Mouse (Mus musculus) limb, embryonic 14.5 days (tissue): Measurements from ENCODE around the gene Adgrg7. TPM values are rescaled to one million over a fixed set of nuclear protein-coding genes. Genes with fewer than 3 reads are reported as not detected.

Experiments
- ATAC-seq: fragments of 200-750 bp; cut with Nextera tagmentation; 2 replicates; pipeline ENCODE4 v1.8.0; 2017; ENCODE audit warnings: low read depth, moderate number of reproducible peaks, moderate TSS enrichment; ENCODE audit not compliant: low FRiP score
- DNase-seq: peaks from one replicate; pipeline ENCODE4 v3.0.0-alpha.2; 2015; ENCODE audit warnings: low spot score
- H3K27ac ChIP-seq: fragments of 300-500 bp; sonication (generic); replicated peaks from 2 replicates; pipeline ENCODE4 v1.5.1; 2014; ENCODE audit warnings: low read depth, mild to moderate bottlenecking, low read length, moderate library complexity, mixed read lengths
- H3K27me3 ChIP-seq: fragments of 300-500 bp; sonication (generic); 2 replicates; pipeline ENCODE4 v1.6.1; 2014; ENCODE audit warnings: low read length, mixed read lengths; ENCODE audit not compliant: control insufficient read depth, insufficient read depth
- H3K36me3 ChIP-seq: fragments of 300-500 bp; sonication (generic); 2 replicates; pipeline ENCODE4 v1.6.1; 2014; ENCODE audit warnings: mild to moderate bottlenecking, low read length, moderate library complexity, mixed read lengths; ENCODE audit not compliant: control insufficient read depth, insufficient read depth
- H3K4me1 ChIP-seq: fragments of 300-500 bp; sonication (generic); 2 replicates; pipeline ENCODE4 v1.6.1; 2014; ENCODE audit warnings: antibody characterized with exemption, low read length, mixed read lengths; ENCODE audit not compliant: control insufficient read depth, insufficient read depth
- H3K4me2 ChIP-seq: fragments of 300-500 bp; sonication (generic); replicated peaks from 2 replicates; pipeline ENCODE4 v1.6.1; 2014; ENCODE audit warnings: low read depth, mild to moderate bottlenecking, low read length, moderate library complexity; ENCODE audit not compliant: severe bottlenecking
- H3K4me3 ChIP-seq: fragments of 300-500 bp; sonication (generic); replicated peaks from 2 replicates; pipeline ENCODE4 v1.5.1; 2014; ENCODE audit warnings: low read length
- H3K9ac ChIP-seq: fragments of 300-500 bp; sonication (generic); 2 replicates; pipeline ENCODE4 v1.6.1; 2014; ENCODE audit warnings: mild to moderate bottlenecking, low read depth, low read length, moderate library complexity; ENCODE audit not compliant: severe bottlenecking
- H3K9me3 ChIP-seq: fragments of 300-500 bp; sonication (generic); 2 replicates; pipeline ENCODE4 v1.6.1; 2016; ENCODE audit warnings: low read length; ENCODE audit not compliant: control insufficient read depth
- POLR2A ChIP-seq: fragments of 200-500 bp; IDR thresholded peaks from 2 replicates; pipeline ENCODE4 v1.8.0; 2012; ENCODE audit warnings: inconsistent platforms, mild to moderate bottlenecking, moderate library complexity, borderline replicate concordance; ENCODE audit not compliant: insufficient read depth, insufficient read length; ENCODE audit errors: extremely low read depth
- WGBS: fragments of 180-500 bp; shearing (Covaris S2); extraction: QIAGEN DNeasy Blood & Tissue Kit; methylation state at CpG from one replicate; pipeline ENCODE4 v1.1.7; 2014; 5-methylcytosine and 5-hydroxymethylcytosine counted together
- polyA plus RNA-seq, 2 experiments: library from polyadenylated mRNA; depleted of rRNA in 1 of 2; stranded (reverse) in 1 of 2; unstranded in 1 of 2; fragments of >200 nt; fragmentation: Nextera tagmentation in 1 of 2; extraction: Ambion mirVana in 1 of 2; gene quantifications; 2 replicates each; pipeline versions ENCODE4 v1.2.1 to v1.2.3; 2012 to 2014

Adgrg7 gene
- polyA plus RNA-seq (2012; rRNA removed): 0.03 and 0.09 TPM in 2 replicates
- polyA plus RNA-seq (2014; fragmentation: Nextera tagmentation; extraction: Ambion mirVana): not detected in 2 replicates

DNA sequence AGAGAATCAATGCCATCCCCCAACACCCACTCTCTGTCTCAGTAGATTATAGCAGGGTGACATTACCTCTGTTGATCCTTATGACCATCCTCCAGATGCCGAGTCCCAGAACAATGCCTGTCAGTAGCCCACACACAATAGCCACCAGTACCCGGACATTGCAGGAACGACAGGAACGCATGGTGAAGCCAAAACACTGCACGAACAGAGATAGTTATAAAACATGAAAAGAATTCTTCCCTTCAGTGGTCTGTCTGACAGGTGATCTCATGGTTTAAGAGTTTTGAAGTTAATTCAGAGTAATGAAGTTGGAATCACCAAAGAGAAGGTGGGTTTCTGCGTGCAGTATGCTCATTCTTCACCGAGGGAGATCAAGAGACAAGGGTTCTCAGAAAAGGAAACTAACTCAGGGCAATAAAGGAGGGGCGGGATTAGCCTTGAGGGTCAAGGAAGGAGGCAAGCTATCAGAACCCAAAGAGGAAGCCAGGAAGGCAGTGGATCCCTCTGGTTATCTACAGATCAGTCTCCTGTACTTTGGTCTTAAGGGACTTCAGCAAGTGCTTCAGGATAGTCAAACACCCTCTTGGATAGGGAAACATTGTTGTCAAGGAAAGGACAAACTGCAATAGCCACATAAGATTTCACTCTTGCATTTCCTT lies at the start of gene Adgrg7:
TSS of gene Adgrg7 (minus strand) at position 375 of the 659 bp plus-strand sequence.
- no peak for TF ChIP-seq POLR2A
- H3K9ac ChIP-seq: no peak within 1 kb of the TSS
- WGBS: 72% methylated on average over 8 of the region's 8 CpGs

DNA sequence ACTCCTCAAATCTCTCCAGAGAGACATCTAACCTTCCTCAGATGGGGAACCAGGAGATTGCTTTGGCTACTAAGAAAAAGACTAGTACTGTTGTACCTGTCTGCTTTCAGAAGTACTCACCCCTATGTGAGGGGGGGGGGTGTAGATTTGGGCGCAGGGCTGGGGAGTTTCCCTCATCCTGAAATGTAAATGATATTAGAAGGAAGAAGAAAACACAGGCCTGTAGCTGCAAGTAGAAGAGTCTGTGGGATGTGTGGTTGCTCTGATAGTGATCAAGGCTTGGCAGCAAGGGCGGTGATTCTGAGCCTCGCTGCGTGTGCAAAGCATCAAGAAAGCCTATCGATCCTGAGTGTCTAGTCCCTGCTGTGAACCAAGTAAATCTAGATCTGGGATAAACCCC lies 47.3 kb upstream of the Adgrg7 start:
- WGBS: 85% methylated on average over 5 of the region's 5 CpGs
- Histone ChIP-seq H3K9ac (no peak overlapping the region), H3K27me3 (no peaks in the 10 kb centered on the region), H3K27ac (no peak overlapping the region), H3K4me2 (no peak overlapping the region), H3K4me3 (no peak overlapping the region), H3K36me3 (no peaks in the 10 kb centered on the region), H3K9me3 (no peaks in the 10 kb centered on the region), H3K4me1 (no peaks in the 10 kb centered on the region)
- no peak for DNase-seq
- no peak for ATAC-seq
- no peak for TF ChIP-seq POLR2A

More for the DNA sequence above, at the start of gene Adgrg7:
- Histone ChIP-seq H3K9me3 (no peaks in the 10 kb centered on the region), H3K27ac (no peak within 1 kb of the TSS), H3K36me3 (no peaks in the 10 kb centered on the region), H3K4me1 (no peaks in the 10 kb centered on the region), H3K27me3 (no peaks in the 10 kb centered on the region), H3K4me2 (no peak within 1 kb of the TSS), H3K4me3 (no peak within 1 kb of the TSS)
- ATAC-seq (no peak), DNase-seq (no peak)

DNA sequence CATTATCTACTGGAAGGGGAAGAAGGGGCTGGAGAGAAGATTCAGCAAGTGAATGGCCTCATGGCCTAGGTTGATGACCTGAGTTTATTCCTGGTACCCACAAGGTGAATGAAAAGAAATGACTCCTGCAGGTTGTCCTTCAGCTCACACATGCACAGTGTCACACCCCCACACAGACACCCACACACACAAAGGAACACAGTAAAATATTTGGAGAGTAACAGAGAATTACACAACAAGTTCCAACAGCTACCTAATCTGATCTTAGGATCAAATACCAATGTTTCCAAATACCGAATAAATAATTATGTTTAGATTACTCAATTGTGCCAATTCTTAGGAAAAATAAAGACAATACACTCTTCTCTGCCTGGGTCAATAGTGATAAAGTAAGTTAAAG lies 37.7 kb upstream of the Adgrg7 start:
- 88% methylated on average over 1 of the region's 1 CpGs for WGBS
- H3K4me1 ChIP-seq: no peaks in the 10 kb centered on the region
- no peaks in the 10 kb centered on the region for H3K27me3 ChIP-seq
- H3K4me2 ChIP-seq: no peak overlapping the region
- H3K36me3 ChIP-seq: no peaks in the 10 kb centered on the region
- no peaks in the 10 kb centered on the region for H3K9me3 ChIP-seq
- H3K9ac ChIP-seq: no peak overlapping the region
- H3K4me3 ChIP-seq: no peak overlapping the region
- no peak overlapping the region for H3K27ac ChIP-seq
- ATAC-seq (no peak), DNase-seq (no peak)
- no peak for TF ChIP-seq POLR2A

DNA sequence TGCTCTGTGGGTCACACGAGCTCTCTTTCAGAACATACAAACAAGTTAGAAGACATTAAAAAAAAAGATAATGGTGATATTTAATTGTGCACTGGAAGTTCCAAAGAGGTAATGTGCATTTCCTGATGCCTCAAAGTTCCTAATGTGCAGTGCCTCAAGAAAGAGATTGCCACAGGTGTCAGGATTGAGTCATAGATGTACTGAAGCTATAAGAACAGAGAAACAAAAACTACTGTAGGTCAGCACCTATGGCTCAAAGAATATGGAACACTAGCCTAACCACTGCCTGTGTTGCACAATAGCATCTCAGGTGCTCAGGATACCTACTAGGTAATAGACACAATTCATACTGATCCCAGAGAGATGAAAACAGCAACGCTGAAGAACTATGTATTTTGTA lies 36.3 kb upstream of the Adgrg7 start:
- H3K4me1 ChIP-seq: no peaks in the 10 kb centered on the region
- no peaks in the 10 kb centered on the region for H3K27me3 ChIP-seq
- no peak for DNase-seq
- H3K4me2 ChIP-seq: no peak overlapping the region
- no peak overlapping the region for H3K27ac ChIP-seq
- no peak overlapping the region for H3K4me3 ChIP-seq
- 92% methylated on average over 2 of the region's 2 CpGs for WGBS
- ATAC-seq: no peak
- TF ChIP-seq POLR2A: no peak
- no peaks in the 10 kb centered on the region for H3K36me3 ChIP-seq
- no peak overlapping the region for H3K9ac ChIP-seq
- no peaks in the 10 kb centered on the region for H3K9me3 ChIP-seq

DNA sequence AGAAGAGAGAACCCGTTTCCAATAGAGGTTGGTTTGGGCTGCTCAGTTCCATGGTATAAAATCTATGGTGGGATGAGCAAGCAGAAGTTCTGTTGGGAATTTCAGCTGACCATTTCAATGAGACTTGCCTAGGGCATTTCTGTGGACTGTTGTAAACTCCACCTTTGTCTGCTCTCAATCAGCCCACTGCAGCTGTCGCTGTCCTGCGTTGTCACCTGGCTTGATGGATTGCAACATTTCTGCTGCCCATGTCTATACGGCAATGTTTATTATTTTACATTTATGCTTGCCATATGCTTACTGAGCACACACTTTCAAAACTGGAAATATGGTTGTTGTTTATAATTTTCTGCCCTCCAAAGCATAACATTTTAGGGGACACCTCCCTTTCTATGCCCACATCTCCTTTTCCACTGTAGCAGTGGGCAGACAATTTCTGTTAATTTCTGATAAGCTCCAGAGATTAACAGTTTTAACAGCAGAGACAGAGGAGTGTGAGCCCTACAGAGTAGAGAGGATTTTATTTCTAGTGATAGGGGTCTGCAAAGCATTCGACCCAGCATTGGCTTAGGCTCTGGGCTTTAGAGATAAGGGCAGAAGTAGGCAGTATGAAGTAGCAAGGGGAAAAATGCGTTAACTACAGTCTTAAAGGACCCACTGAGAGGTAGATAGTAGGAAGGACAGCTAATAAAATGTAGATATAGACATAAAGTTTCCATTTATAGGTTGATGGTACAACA lies 5.9 kb upstream of the Adgrg7 start:
- no peak overlapping the region for H3K9ac ChIP-seq
- H3K4me1 ChIP-seq: no peaks in the 10 kb centered on the region
- H3K4me3 ChIP-seq: no peak overlapping the region
- no peak for TF ChIP-seq POLR2A
- H3K27me3 ChIP-seq: no peaks in the 10 kb centered on the region
- H3K4me2 ChIP-seq: no peak overlapping the region
- H3K36me3 ChIP-seq: no peaks in the 10 kb centered on the region
- WGBS: 73% methylated on average over 6 of the region's 6 CpGs
- H3K27ac ChIP-seq: no peak overlapping the region
- no peaks in the 10 kb centered on the region for H3K9me3 ChIP-seq
- no peak for DNase-seq
- no peak for ATAC-seq
